Mouse (Mus musculus) bone marrow macrophage, adult 2 months (primary cell): ENCODE measurements around the gene Klhl34.

Source experiments
- CTCF ChIP-seq: IDR thresholded peaks from 2 replicates; pipeline ENCODE4 v1.5.1; 2012; ENCODE audit warnings: low read depth, mild to moderate bottlenecking, low read length, moderate library complexity
- POLR2A ChIP-seq: IDR thresholded peaks from 2 replicates; pipeline ENCODE4 v1.6.1; 2012; ENCODE audit warnings: mild to moderate bottlenecking, low read depth, low read length, borderline replicate concordance

GRCm38 (mm10) chrX:157818921-157819260 is 656 bp downstream of the Klhl34 start:
- no peak for TF ChIP-seq CTCF
- TF ChIP-seq POLR2A = no peak
